Mouse (Mus musculus): ENCODE data around the gene Olfr1424. TPM values are rescaled to one million over a fixed set of nuclear protein-coding genes. Genes with fewer than 3 reads are reported as not detected.

Olfr1424 gene
- polyA plus RNA-seq, 1 experiment from 2014 or later = not detected

- no peak for TF ChIP-seq EP300 (optimal IDR thresholded peaks at IDR 0.05)
- no peak for TF ChIP-seq CTCF (IDR thresholded peaks at IDR 0.05; ENCODE audit: low read depth)
- WGBS = 89% methylated on average over 5 of the region's 5 CpGs
- Histone ChIP-seq H3K4me3 (ENCODE audit: low read depth, low read length) (no peak overlapping the region), H3K9me3 (ENCODE audit: control insufficient read depth, low read length) (no peaks in the 10 kb centered on the region), H3K4me1 (replicated peaks; ENCODE audit: control insufficient read depth, insufficient read depth) (no peaks in the 10 kb centered on the region), H3K9ac (ENCODE audit: low read length) (no peak overlapping the region), H3K36me3 (ENCODE audit: control insufficient read depth, insufficient read depth, low read length) (no peaks in the 10 kb centered on the region), H3K27ac (replicated peaks) (no peak overlapping the region), H3K4me2 (replicated peaks; ENCODE audit: low read depth) (no peak overlapping the region), H3K27me3 (ENCODE audit: control insufficient read depth, insufficient read depth, low read length) (no peaks in the 10 kb centered on the region)
- no peak for ATAC-seq (ENCODE audit: low FRiP score, low TSS enrichment)
- DNase-seq (ENCODE audit: low spot score) = no peak
Measured at GRCm38 (mm10) chr19:12043163-12043562, 19.3 kb downstream of the Olfr1424 start.

- Histone ChIP-seq H3K4me3 (ENCODE audit: low read depth, low read length) (no peak within 1 kb of the TSS), H3K4me2 (replicated peaks; ENCODE audit: low read depth) (no peak within 1 kb of the TSS), H3K9me3 (ENCODE audit: control insufficient read depth, low read length) (no peaks in the 10 kb centered on the region), H3K9ac (ENCODE audit: low read length) (no peak within 1 kb of the TSS), H3K27me3 (ENCODE audit: control insufficient read depth, insufficient read depth, low read length) (no peaks in the 10 kb centered on the region), H3K4me1 (replicated peaks; ENCODE audit: control insufficient read depth, insufficient read depth) (no peaks in the 10 kb centered on the region), H3K36me3 (ENCODE audit: control insufficient read depth, insufficient read depth, low read length) (no peaks in the 10 kb centered on the region), H3K27ac (replicated peaks) (no peak within 1 kb of the TSS)
- ATAC-seq (ENCODE audit: low FRiP score, low TSS enrichment) = no peak
- TF ChIP-seq EP300 (optimal IDR thresholded peaks at IDR 0.05) (no peak), CTCF (IDR thresholded peaks at IDR 0.05; ENCODE audit: low read depth) (no peak)
- 50% methylated on average over 2 of the region's 2 CpGs for WGBS
- no peak for DNase-seq (ENCODE audit: low spot score)
Measured at GRCm38 (mm10) chr19:12041217-12041616, 21.3 kb downstream of the Olfr1424 start, which contains the start of gene Olfr1423. Gene Olfr1423, minus strand, starts transcription at chr19:12041317.

DNA sequence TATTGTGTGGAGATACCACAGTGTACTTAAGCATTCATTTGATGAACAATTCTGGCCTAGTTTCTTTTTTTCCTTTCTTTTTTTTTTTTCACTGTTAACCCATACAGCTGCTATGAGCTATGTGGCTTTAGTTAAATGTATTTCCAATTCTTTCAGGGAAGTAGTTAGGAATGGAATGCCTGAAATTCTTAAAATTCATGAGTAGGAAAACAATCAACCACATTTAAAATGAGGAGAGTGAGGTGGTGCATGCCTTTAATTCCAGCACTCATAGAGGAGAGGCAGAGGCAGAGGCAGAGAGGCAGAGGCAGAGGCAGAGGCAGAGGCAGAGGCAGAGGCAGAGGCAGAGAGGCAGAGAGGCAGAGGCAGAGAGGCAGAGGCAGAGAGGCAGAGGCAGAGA is 24.8 kb downstream of the Olfr1424 start:
- no peak overlapping the region for H3K9ac ChIP-seq (ENCODE audit: low read length)
- no peak for TF ChIP-seq EP300 (optimal IDR thresholded peaks at IDR 0.05)
- TF ChIP-seq CTCF (IDR thresholded peaks at IDR 0.05; ENCODE audit: low read depth) = no peak
- DNase-seq (ENCODE audit: low spot score) (no peak), ATAC-seq (ENCODE audit: low FRiP score, low TSS enrichment) (no peak)
- no peaks in the 10 kb centered on the region for H3K9me3 ChIP-seq (ENCODE audit: control insufficient read depth, low read length)
- H3K4me3 ChIP-seq (ENCODE audit: low read depth, low read length) = no peak overlapping the region
- no peaks in the 10 kb centered on the region for H3K36me3 ChIP-seq (ENCODE audit: control insufficient read depth, insufficient read depth, low read length)
- no peak overlapping the region for H3K27ac ChIP-seq (replicated peaks)
- no peaks in the 10 kb centered on the region for H3K27me3 ChIP-seq (ENCODE audit: control insufficient read depth, insufficient read depth, low read length)
- H3K4me1 ChIP-seq (replicated peaks; ENCODE audit: control insufficient read depth, insufficient read depth) = no peaks in the 10 kb centered on the region
- H3K4me2 ChIP-seq (replicated peaks; ENCODE audit: low read depth) = no peak overlapping the region

DNA sequence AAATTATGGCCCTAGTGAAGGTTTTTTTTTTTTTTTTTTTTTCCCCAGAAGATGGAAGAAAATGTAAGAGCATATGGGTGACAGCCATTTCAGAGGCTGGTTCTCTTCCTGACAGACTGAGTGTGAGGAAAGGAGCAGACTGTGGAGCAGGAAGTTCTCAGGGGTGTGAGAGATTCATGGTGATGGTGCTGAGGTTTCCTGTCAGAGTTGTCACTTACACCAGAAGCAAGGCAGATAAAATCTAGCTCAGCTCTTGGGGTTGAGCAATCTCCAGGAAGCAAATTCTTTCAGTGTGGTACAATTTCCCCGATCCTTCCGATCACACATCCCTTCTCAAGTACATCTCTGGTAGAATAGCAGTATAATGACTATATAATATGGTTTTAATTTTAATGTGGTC is 35.9 kb downstream of the Olfr1424 start:
- H3K4me2 ChIP-seq (replicated peaks; ENCODE audit: low read depth) = no peak overlapping the region
- ATAC-seq (ENCODE audit: low FRiP score, low TSS enrichment) (no peak), DNase-seq (ENCODE audit: low spot score) (no peak)
- no peaks in the 10 kb centered on the region for H3K36me3 ChIP-seq (ENCODE audit: control insufficient read depth, insufficient read depth, low read length)
- no peaks in the 10 kb centered on the region for H3K4me1 ChIP-seq (replicated peaks; ENCODE audit: control insufficient read depth, insufficient read depth)
- no peak overlapping the region for H3K27ac ChIP-seq (replicated peaks)
- TF ChIP-seq EP300 (optimal IDR thresholded peaks at IDR 0.05) = no peak
- TF ChIP-seq CTCF (IDR thresholded peaks at IDR 0.05; ENCODE audit: low read depth) = no peak
- H3K9ac ChIP-seq (ENCODE audit: low read length) = no peak overlapping the region
- H3K4me3 ChIP-seq (ENCODE audit: low read depth, low read length) = no peak overlapping the region
- no peaks in the 10 kb centered on the region for H3K27me3 ChIP-seq (ENCODE audit: control insufficient read depth, insufficient read depth, low read length)
- H3K9me3 ChIP-seq (ENCODE audit: control insufficient read depth, low read length) = no peaks in the 10 kb centered on the region
- WGBS = 80% methylated on average over 2 of the region's 2 CpGs

DNA sequence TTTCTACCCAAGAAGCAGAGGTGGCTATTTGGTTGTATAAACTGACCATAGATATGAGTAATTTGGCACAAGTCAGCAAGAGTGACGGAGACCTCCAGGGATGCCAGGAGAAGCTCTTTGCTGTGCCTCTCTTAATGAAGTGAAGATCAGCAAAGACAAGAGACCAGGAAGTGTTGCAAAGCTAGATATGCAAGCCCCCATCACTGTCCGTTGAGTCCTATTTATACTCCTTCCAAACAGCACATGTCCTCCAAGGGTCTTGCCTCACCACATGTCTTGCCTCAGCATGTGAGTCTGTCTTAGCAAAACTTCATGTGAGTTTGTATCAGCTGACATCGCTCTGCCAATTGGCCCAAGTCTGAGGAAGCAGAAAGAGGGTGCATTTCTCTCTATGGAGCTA is 37.1 kb downstream of the Olfr1424 start:
- no peak overlapping the region for H3K9ac ChIP-seq (ENCODE audit: low read length)
- DNase-seq (ENCODE audit: low spot score) (no peak), ATAC-seq (ENCODE audit: low FRiP score, low TSS enrichment) (no peak)
- 86% methylated on average over 3 of the region's 3 CpGs for WGBS
- H3K27ac ChIP-seq (replicated peaks) = no peak overlapping the region
- no peaks in the 10 kb centered on the region for H3K27me3 ChIP-seq (ENCODE audit: control insufficient read depth, insufficient read depth, low read length)
- no peaks in the 10 kb centered on the region for H3K4me1 ChIP-seq (replicated peaks; ENCODE audit: control insufficient read depth, insufficient read depth)
- TF ChIP-seq CTCF (IDR thresholded peaks at IDR 0.05; ENCODE audit: low read depth) (no peak), EP300 (optimal IDR thresholded peaks at IDR 0.05) (no peak)
- no peak overlapping the region for H3K4me2 ChIP-seq (replicated peaks; ENCODE audit: low read depth)
- no peak overlapping the region for H3K4me3 ChIP-seq (ENCODE audit: low read depth, low read length)
- H3K9me3 ChIP-seq (ENCODE audit: control insufficient read depth, low read length) = no peaks in the 10 kb centered on the region
- H3K36me3 ChIP-seq (ENCODE audit: control insufficient read depth, insufficient read depth, low read length) = no peaks in the 10 kb centered on the region

- no peak overlapping the region for H3K9ac ChIP-seq (ENCODE audit: low read length)
- no peak for TF ChIP-seq CTCF (IDR thresholded peaks at IDR 0.05; ENCODE audit: low read depth)
- no peak for TF ChIP-seq EP300 (optimal IDR thresholded peaks at IDR 0.05)
- no peaks in the 10 kb centered on the region for H3K36me3 ChIP-seq (ENCODE audit: control insufficient read depth, insufficient read depth, low read length)
- no peak for ATAC-seq (ENCODE audit: low FRiP score, low TSS enrichment)
- H3K4me1 ChIP-seq (replicated peaks; ENCODE audit: control insufficient read depth, insufficient read depth) = no peaks in the 10 kb centered on the region
- no peak overlapping the region for H3K4me2 ChIP-seq (replicated peaks; ENCODE audit: low read depth)
- no peaks in the 10 kb centered on the region for H3K27me3 ChIP-seq (ENCODE audit: control insufficient read depth, insufficient read depth, low read length)
- DNase-seq (ENCODE audit: low spot score) = no peak
- WGBS = 82% methylated on average over 4 of the region's 4 CpGs
- no peak overlapping the region for H3K27ac ChIP-seq (replicated peaks)
- H3K9me3 ChIP-seq (ENCODE audit: control insufficient read depth, low read length) = no peaks in the 10 kb centered on the region
- H3K4me3 ChIP-seq (ENCODE audit: low read depth, low read length) = no peak overlapping the region
Measured at GRCm38 (mm10) chr19:12024149-12024548, 38.3 kb downstream of the Olfr1424 start.
